Mouse (Mus musculus): ENCODE results near the gene Osbpl7. TPM values are rescaled to one million over a fixed set of nuclear protein-coding genes. Genes with fewer than 3 reads are reported as not detected.
A peak's percentile ranks its signal among the peaks of the same experiment; 100 is the strongest.

The Osbpl7 gene
- total and polyA plus RNA-seq, 3 experiments = 11.5 to 18.9 TPM; not detected in 1

GRCm38 (mm10) chr11:97101722-97102121, 51.3 kb downstream of the Osbpl7 start:
- H3K79me2 ChIP-seq (ENCODE audit: control insufficient read depth, insufficient read depth, low read length, poor library complexity) = no peaks in the 10 kb centered on the region
- H3K27ac ChIP-seq (ENCODE audit: control insufficient read depth, low read depth, low read length) = no peak overlapping the region
- peaks cover 0 to 7% of the 10 kb centered on the region in 2 experiments; a peak in 2 of 4 replicates for H3K36me3 ChIP-seq (ENCODE audit: control insufficient read depth in 1 of 2, insufficient read depth in 2 of 2, low read length in 2 of 2)
- peaks cover 2 to 15% of the 10 kb centered on the region in 2 experiments; a peak in 3 of 4 replicates for H3K4me1 ChIP-seq (ENCODE audit: control insufficient read depth in 1 of 2, insufficient read depth in 2 of 2, low read length in 2 of 2)
- peak; percentile 78 for DNase-seq (ENCODE audit: low read depth, low spot score)
- H3K9me3 ChIP-seq (replicated peaks; ENCODE audit: insufficient read depth, low read length) = no peaks in the 10 kb centered on the region
- H3K9ac ChIP-seq (ENCODE audit: control insufficient read depth, low read depth, low read length, poor library complexity, severe bottlenecking) = no peak overlapping the region
- H3K27me3 ChIP-seq (ENCODE audit: control insufficient read depth in 1 of 2, insufficient read depth in 2 of 2, low read length in 2 of 2) = peaks cover 4 to 13% of the 10 kb centered on the region in 2 experiments
- H3K4me3 ChIP-seq (ENCODE audit: control insufficient read depth in 1 of 2, insufficient read depth in 1 of 2, low read depth in 2 of 2, low read length in 2 of 2) = no peak overlapping the region
- TF ChIP-seq MXI1 (IDR thresholded peaks at IDR 0.05; ENCODE audit: low read depth, low read length) (no peak), KAT2A (conservative IDR thresholded peaks at IDR 0.05; ENCODE audit: low read depth, low read length) (no peak), POLR2AphosphoS2 (IDR thresholded peaks at IDR 0.05; ENCODE audit: low read length) (no peak), USF1 (IDR thresholded peaks at IDR 0.05; ENCODE audit: low read depth, low read length) (no peak), SMC3 (IDR thresholded peaks at IDR 0.05; ENCODE audit: low read depth, low read length) (peak; percentile 94), MAX (IDR thresholded peaks at IDR 0.05; ENCODE audit: low read length) (0 out of 2 replicates have a peak, but pooled peaks have one; percentile 53), RAD21 (IDR thresholded peaks at IDR 0.05; ENCODE audit: low read depth, low read length) (peak; percentile 69), BHLHE40 (IDR thresholded peaks at IDR 0.05; ENCODE audit: borderline replicate concordance, low read depth, low read length) (no peak), POLR2AphosphoS5 (IDR thresholded peaks at IDR 0.05; ENCODE audit: borderline replicate concordance, low read depth, low read length) (no peak), CTCF (IDR thresholded peaks at IDR 0.05 in 2 of 3, conservative IDR thresholded peaks at IDR 0.05 in 1 of 3; ENCODE audit: control insufficient read depth in 1 of 3, insufficient read depth in 1 of 3, low read depth in 2 of 3, low read length in 3 of 3, poor library complexity in 1 of 3, severe bottlenecking in 1 of 3) (peak; percentile 92 to 96 (median 93)), SIN3A (IDR thresholded peaks at IDR 0.05; ENCODE audit: low read length) (no peak), ZC3H11A (IDR thresholded peaks at IDR 0.05; ENCODE audit: low read depth, low read length) (peak; percentile 74), JUND (IDR thresholded peaks at IDR 0.05; ENCODE audit: low read depth, low read length) (no peak)

DNA sequence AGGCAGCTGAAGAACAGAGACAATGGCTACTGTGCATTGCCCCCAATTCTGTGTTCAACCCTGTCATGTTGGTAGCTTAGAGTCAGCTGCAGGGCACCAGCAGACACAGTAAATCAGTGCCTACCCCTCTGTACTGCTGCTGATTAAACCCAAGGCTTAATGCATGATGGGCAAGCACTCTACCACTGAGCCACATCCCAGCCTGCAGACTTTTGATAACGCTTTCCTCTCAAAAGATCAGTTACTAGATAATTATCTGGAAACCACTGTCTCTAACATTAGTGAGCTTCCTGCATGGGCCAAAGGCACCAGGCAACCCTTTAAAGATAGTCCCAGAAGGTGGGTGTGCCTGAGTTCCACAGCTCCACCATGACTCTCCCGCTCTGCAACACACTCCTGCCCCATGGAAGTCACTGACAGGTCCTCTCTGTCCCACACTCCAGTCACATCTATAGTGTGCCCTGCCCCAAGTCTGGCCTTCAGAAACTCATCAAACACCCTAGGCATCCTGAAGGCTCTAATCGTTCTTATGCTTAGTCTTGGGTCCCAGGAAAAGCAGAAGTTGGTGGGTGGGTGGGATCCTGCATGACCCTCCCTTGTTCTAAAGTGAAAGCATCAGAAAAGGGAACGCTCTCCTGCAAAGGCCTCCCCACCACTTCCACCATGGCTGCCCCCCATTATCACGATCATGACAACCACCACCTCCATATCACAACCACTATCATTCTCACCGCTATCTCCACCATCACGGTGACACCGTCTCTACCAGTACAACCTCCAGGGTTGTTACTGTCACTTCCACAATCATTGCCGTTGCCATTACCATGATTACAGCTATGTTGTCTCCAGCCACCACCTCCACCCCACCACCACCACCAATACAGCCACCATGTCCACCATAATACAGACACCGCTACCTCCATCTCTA, 53.0 kb downstream of the Osbpl7 start:
- peak; percentile 49 to 70; a peak in 2 of 4 replicates for TF ChIP-seq EP300 (IDR thresholded peaks at IDR 0.05; ENCODE audit: low read depth in 1 of 2, low read length in 2 of 2)
- TF ChIP-seq USF1 (IDR thresholded peaks at IDR 0.05; ENCODE audit: low read depth, low read length) = no peak
- TF ChIP-seq RCOR1 (IDR thresholded peaks at IDR 0.05; ENCODE audit: low read depth, low read length) = peak; percentile 96
- TF ChIP-seq TCF12 (IDR thresholded peaks at IDR 0.05; ENCODE audit: low read depth, low read length) = peak; percentile 92
- TF ChIP-seq GATA1 (IDR thresholded peaks at IDR 0.05; ENCODE audit: low read depth, low read length) = peak; percentile 84
- no peak for TF ChIP-seq ELF1 (IDR thresholded peaks at IDR 0.05; ENCODE audit: low read depth, low read length)
- TF ChIP-seq ZC3H11A (IDR thresholded peaks at IDR 0.05; ENCODE audit: low read depth, low read length) = no peak
- no peak for TF ChIP-seq GABPA (IDR thresholded peaks at IDR 0.05; ENCODE audit: low read depth, low read length)
- no peak for TF ChIP-seq UBTF (IDR thresholded peaks at IDR 0.05; ENCODE audit: borderline replicate concordance, insufficient read depth, low read depth, low read length)
- TF ChIP-seq TAL1 (IDR thresholded peaks at IDR 0.05; ENCODE audit: low read length) = peak; percentile 65
- TF ChIP-seq MAZ (IDR thresholded peaks at IDR 0.05; ENCODE audit: low read depth, low read length) = no peak
- TF ChIP-seq HCFC1 (IDR thresholded peaks at IDR 0.05; ENCODE audit: low read depth, low read length) = no peak
- no peak for TF ChIP-seq JUND (IDR thresholded peaks at IDR 0.05; ENCODE audit: low read depth, low read length)
- TF ChIP-seq TBP (IDR thresholded peaks at IDR 0.05; ENCODE audit: low read depth, low read length) = peak; percentile 50; the same call in 1 of the 2 replicates
- TF ChIP-seq ETS1 (IDR thresholded peaks at IDR 0.05; ENCODE audit: low read depth, low read length) = peak; percentile 26; the same call in 1 of the 2 replicates
- peak; percentile 4; the same call in 1 of the 2 replicates for TF ChIP-seq SMC3 (IDR thresholded peaks at IDR 0.05; ENCODE audit: low read depth, low read length)
- Histone ChIP-seq H3K27me3 (ENCODE audit: control insufficient read depth in 1 of 2, insufficient read depth in 2 of 2, low read length in 2 of 2) (peaks cover 8 to 12% of the 10 kb centered on the region in 2 experiments), H3K9me3 (replicated peaks; ENCODE audit: insufficient read depth, low read length) (no peaks in the 10 kb centered on the region), H3K27ac (ENCODE audit: control insufficient read depth, low read depth, low read length) (no peak overlapping the region), H3K79me2 (ENCODE audit: control insufficient read depth, insufficient read depth, low read length, poor library complexity) (no peaks in the 10 kb centered on the region), H3K4me3 (ENCODE audit: control insufficient read depth in 1 of 2, insufficient read depth in 1 of 2, low read depth in 2 of 2, low read length in 2 of 2) (peak overlapping the region in 1 of 2 experiments; percentile 12; a peak in 1 of 4 replicates), H3K4me1 (ENCODE audit: control insufficient read depth in 1 of 2, insufficient read depth in 2 of 2, low read length in 2 of 2) (peaks cover 2 to 15% of the 10 kb centered on the region in 2 experiments; a peak in 3 of 4 replicates), H3K9ac (ENCODE audit: control insufficient read depth, low read depth, low read length, poor library complexity, severe bottlenecking) (no peak overlapping the region), H3K36me3 (ENCODE audit: control insufficient read depth in 1 of 2, insufficient read depth in 2 of 2, low read length in 2 of 2) (peaks cover 0 to 7% of the 10 kb centered on the region in 2 experiments; a peak in 2 of 4 replicates)
- peak; percentile 69 for DNase-seq (ENCODE audit: low read depth, low spot score)

All from MEL (cell line).